Mouse (Mus musculus) heart, embryonic 14.5 days (tissue): ENCODE measurements around the gene Nup107. TPM values are rescaled to one million over a fixed set of nuclear protein-coding genes. Genes with fewer than 3 reads are reported as not detected.

Experiments
- ATAC-seq: fragments of 200-750 bp; cut with Nextera tagmentation; 2 replicates; pipeline ENCODE4 v1.8.0; 2017; ENCODE audit warnings: low read depth, moderate TSS enrichment; ENCODE audit not compliant: insufficient number of reproducible peaks, insufficient read depth, low FRiP score
- H3K27ac ChIP-seq, 2 experiments: fragments of 200-500 bp in 1 of 2; fragments of 300-500 bp in 1 of 2; sonication (generic) in 1 of 2; replicated peaks in 1 of 2; 2 replicates each; pipeline ENCODE4 v1.5.1; 2012 to 2014; ENCODE audit warnings: low read depth in 2 of 2, low read length in 2 of 2, control low read depth in 1 of 2, mild to moderate bottlenecking in 1 of 2, mixed read lengths in 1 of 2; ENCODE audit not compliant: control insufficient read depth in 1 of 2, insufficient read depth in 1 of 2
- H3K27me3 ChIP-seq: fragments of 300-500 bp; sonication (generic); 2 replicates; pipeline ENCODE4 v1.6.1; 2014; ENCODE audit warnings: mild to moderate bottlenecking, low read length, control low read depth; ENCODE audit not compliant: control insufficient read depth, insufficient read depth
- H3K36me3 ChIP-seq: fragments of 300-500 bp; sonication (generic); 2 replicates; pipeline ENCODE4 v1.6.1; 2014; ENCODE audit warnings: mild to moderate bottlenecking, control low read depth, low read length, mixed read lengths; ENCODE audit not compliant: control insufficient read depth, insufficient read depth
- H3K4me1 ChIP-seq, 2 experiments: fragments of 200-500 bp in 1 of 2; fragments of 300-500 bp in 1 of 2; sonication (generic) in 1 of 2; 2 replicates each; pipeline ENCODE4 v1.6.1; 2012 to 2014; ENCODE audit warnings: low read length in 2 of 2, control low read depth in 1 of 2, mixed read lengths in 1 of 2; ENCODE audit not compliant: control insufficient read depth in 2 of 2, insufficient read depth in 2 of 2
- H3K4me2 ChIP-seq: fragments of 300-500 bp; sonication (generic); 2 replicates; pipeline ENCODE4 v1.6.1; 2014; ENCODE audit warnings: mild to moderate bottlenecking, low read length
- H3K4me3 ChIP-seq, 2 experiments: fragments of 200-500 bp in 1 of 2; fragments of 300-500 bp in 1 of 2; sonication (generic) in 1 of 2; 2 replicates each; pipeline ENCODE4 v1.5.1; 2012 to 2014; ENCODE audit warnings: low read length in 2 of 2, mild to moderate bottlenecking in 2 of 2, control low read depth in 1 of 2, low read depth in 1 of 2, moderate library complexity in 1 of 2; ENCODE audit not compliant: control insufficient read depth in 1 of 2, insufficient read depth in 1 of 2
- H3K9ac ChIP-seq: fragments of 300-500 bp; sonication (generic); 2 replicates; pipeline ENCODE4 v1.6.1; 2014; ENCODE audit warnings: mild to moderate bottlenecking, low read length
- H3K9me3 ChIP-seq: fragments of 300-500 bp; sonication (generic); 2 replicates; pipeline ENCODE4 v1.6.1; 2016; ENCODE audit warnings: low read length, control low read depth; ENCODE audit not compliant: control insufficient read depth
- WGBS: fragments of 180-500 bp; shearing (Covaris S2); extraction: QIAGEN DNeasy Blood & Tissue Kit; methylation state at CpG from one replicate; pipeline ENCODE4 v1.1.7; 2014; 5-methylcytosine and 5-hydroxymethylcytosine counted together
- polyA plus RNA-seq: library from polyadenylated mRNA; unstranded; fragments of >200 nt; fragmentation: Nextera tagmentation; extraction: Ambion mirVana; gene quantifications from 2 replicates; pipeline ENCODE4 v1.2.1, GENCODE M21; 2014

Nup107 gene
- polyA plus RNA-seq, 1 experiment from 2014 or later, result 41.0 TPM

DNA sequence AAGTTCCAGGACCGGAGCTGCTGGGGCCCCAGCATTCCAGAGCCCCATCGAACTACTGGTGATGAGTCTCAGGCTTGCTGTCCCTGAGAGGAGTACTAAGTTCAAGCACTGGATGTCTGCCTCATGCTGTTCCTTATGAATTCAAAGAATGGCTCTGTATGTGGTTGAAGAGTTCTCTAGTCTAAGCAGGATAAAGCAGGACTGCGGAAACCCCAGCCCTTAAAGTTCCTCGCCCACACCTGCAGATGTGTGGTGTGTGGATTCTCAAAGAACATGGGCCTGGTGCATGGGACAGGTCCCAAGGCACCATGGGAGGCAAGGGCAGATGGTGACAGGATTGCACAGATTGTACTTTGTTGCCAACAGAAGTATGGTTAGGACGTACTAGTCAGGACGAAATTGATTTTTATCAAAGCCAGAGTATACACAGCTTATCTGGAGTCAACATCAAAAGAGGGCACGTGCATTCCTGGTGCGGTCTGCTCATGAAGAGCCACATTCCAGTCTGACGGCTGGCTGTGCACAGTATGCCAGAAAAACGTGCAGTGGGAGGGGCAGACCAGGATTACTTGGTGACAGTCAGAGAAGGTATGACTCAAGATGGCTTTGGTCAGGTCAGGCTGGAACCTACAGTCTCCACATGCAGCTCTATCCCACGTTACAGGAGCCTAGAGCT is 63.2 kb downstream of the Nup107 start:
- H3K4me3 ChIP-seq, result no peak overlapping the region

GRCm38 (mm10) chr10:117728574-117728973 is 63.9 kb downstream of the Nup107 start:
- no peak overlapping the region for H3K27ac ChIP-seq
- no peak overlapping the region for H3K4me3 ChIP-seq
- no peak overlapping the region for H3K9ac ChIP-seq
- peaks cover 0 to 2% of the 10 kb centered on the region in 2 experiments; a peak in 2 of 4 replicates for H3K4me1 ChIP-seq
- no peak overlapping the region for H3K4me2 ChIP-seq
- H3K36me3 ChIP-seq, result no peaks in the 10 kb centered on the region
- no peak for ATAC-seq
- 84% methylated on average over 5 of the region's 5 CpGs for WGBS
- H3K27me3 ChIP-seq, result no peaks in the 10 kb centered on the region
- H3K9me3 ChIP-seq, result no peaks in the 10 kb centered on the region

More for the DNA sequence above, 63.2 kb downstream of the Nup107 start:
- no peak overlapping the region for H3K27ac ChIP-seq
- no peaks in the 10 kb centered on the region for H3K36me3 ChIP-seq
- H3K4me1 ChIP-seq, result peaks cover 0 to 2% of the 10 kb centered on the region in 2 experiments; a peak in 2 of 4 replicates
- no peak overlapping the region for H3K4me2 ChIP-seq
- ATAC-seq, result no peak
- 54% methylated on average over 11 of the region's 11 CpGs for WGBS
- no peak overlapping the region for H3K9ac ChIP-seq
- H3K27me3 ChIP-seq, result no peaks in the 10 kb centered on the region
- no peaks in the 10 kb centered on the region for H3K9me3 ChIP-seq

- peaks cover 0 to 2% of the 10 kb centered on the region in 2 experiments; a peak in 1 of 4 replicates for H3K4me1 ChIP-seq
- H3K4me3 ChIP-seq, result no peak overlapping the region
- H3K4me2 ChIP-seq, result no peak overlapping the region
- H3K27me3 ChIP-seq, result no peaks in the 10 kb centered on the region
- H3K9me3 ChIP-seq, result no peaks in the 10 kb centered on the region
- H3K27ac ChIP-seq, result no peak overlapping the region
- 69% methylated on average over 9 of the region's 9 CpGs for WGBS
- no peak for ATAC-seq
- no peak overlapping the region for H3K9ac ChIP-seq
- H3K36me3 ChIP-seq, result no peaks in the 10 kb centered on the region
These were observed 64.9 kb downstream of the Nup107 start for GRCm38 (mm10) chr10:117727518-117728110.

DNA sequence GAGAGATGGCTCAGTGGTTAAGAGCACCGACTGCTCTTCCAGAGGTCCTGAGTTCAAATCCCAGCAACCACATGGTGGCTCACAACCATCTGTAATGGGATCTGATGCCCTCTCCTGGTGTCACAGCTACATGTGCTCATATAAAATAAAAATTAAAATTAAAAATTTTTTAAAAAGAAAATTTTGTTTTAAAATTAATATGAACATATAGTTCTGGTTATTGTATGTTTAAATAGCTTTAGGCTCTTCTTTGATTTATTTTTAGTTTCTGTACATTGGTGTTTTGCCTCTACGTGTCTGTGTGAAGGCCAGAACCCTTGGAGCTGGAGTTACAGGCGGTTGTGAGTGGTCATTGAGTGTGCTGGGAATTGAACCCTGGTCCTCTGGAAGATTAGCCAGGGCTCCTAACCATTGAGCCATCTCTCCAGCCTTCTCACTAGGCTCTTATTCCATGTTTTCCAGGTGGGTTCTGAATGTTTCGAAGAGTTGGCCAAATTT is 65.6 kb downstream of the Nup107 start:
- WGBS, result 98% methylated on average over 4 of the region's 4 CpGs
- Histone ChIP-seq H3K36me3 (no peaks in the 10 kb centered on the region), H3K4me1 (peaks cover 0 to 2% of the 10 kb centered on the region in 2 experiments; a peak in 1 of 4 replicates)

DNA sequence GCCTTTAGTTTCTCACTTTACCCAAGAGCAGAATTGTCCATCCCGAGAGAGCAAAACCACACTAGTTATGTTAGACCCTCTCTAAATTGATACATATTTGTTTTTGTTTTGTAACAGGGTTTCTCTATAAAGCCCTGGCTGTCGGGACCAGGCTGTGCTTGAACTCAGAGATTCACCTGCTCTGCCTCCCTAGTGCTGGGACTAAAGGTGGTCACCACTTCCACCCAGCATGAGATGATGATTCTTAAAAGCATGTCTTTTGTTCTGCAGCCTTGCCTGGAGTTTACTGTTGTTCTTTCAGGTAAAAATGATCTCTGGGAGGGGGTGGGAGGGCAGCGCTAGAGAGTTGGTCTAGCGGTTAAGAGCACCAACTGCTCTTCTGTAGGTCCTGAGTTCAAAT is 66.2 kb downstream of the Nup107 start:
- H3K4me2 ChIP-seq, result no peak overlapping the region
- H3K27me3 ChIP-seq, result no peaks in the 10 kb centered on the region
- H3K4me3 ChIP-seq, result no peak overlapping the region
- H3K27ac ChIP-seq, result no peak overlapping the region
- no peaks in the 10 kb centered on the region for H3K36me3 ChIP-seq
- WGBS, result 92% methylated on average over 4 of the region's 4 CpGs
- ATAC-seq, result no peak
- H3K9me3 ChIP-seq, result no peaks in the 10 kb centered on the region
- H3K9ac ChIP-seq, result no peak overlapping the region
- H3K4me1 ChIP-seq, result peaks cover 0 to under 1% of the 10 kb centered on the region in 2 experiments; a peak in 1 of 4 replicates

More for the DNA sequence above, 65.6 kb downstream of the Nup107 start:
- no peak for ATAC-seq
- Histone ChIP-seq H3K9me3 (no peaks in the 10 kb centered on the region), H3K4me3 (no peak overlapping the region), H3K27ac (no peak overlapping the region), H3K27me3 (no peaks in the 10 kb centered on the region), H3K4me2 (no peak overlapping the region), H3K9ac (no peak overlapping the region)

- WGBS, result 72% methylated on average over 7 of the region's 7 CpGs
These were observed 66.8 kb downstream of the Nup107 start for GRCm38 (mm10) chr10:117725671-117726070.

DNA sequence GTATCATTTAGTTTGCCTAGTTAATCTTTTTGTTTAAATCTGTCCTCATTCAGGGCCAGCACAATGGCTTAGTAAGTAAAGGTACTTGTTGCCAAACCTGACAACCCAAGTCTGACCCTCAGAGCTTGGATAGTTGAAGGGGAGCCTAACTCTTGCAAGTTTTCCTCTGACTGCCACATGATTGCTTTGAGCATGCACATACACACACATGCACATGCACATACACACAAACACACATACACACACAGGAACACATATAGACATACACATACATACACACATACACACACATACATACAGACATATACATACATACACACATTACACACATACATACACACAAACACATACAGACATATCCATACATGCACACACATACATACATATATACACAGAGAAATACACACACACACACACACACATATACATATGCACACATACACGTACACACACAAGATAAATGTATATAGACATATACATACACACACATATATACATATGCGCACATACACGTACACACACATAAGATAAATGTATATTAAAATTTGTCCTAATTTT is 67.6 kb downstream of the Nup107 start:
- no peaks in the 10 kb centered on the region for H3K36me3 ChIP-seq
- no peaks in the 10 kb centered on the region for H3K27me3 ChIP-seq
- 81% methylated on average over 3 of the region's 3 CpGs for WGBS
- no peak overlapping the region for H3K9ac ChIP-seq
- no peak overlapping the region for H3K4me3 ChIP-seq
- H3K9me3 ChIP-seq, result no peaks in the 10 kb centered on the region
- H3K27ac ChIP-seq, result no peak overlapping the region
- no peak overlapping the region for H3K4me2 ChIP-seq
- no peaks in the 10 kb centered on the region for H3K4me1 ChIP-seq
- ATAC-seq, result no peak

More at GRCm38 (mm10) chr10:117725671-117726070, 66.8 kb downstream of the Nup107 start:
- no peak overlapping the region for H3K9ac ChIP-seq
- no peaks in the 10 kb centered on the region for H3K36me3 ChIP-seq
- no peak for ATAC-seq
- no peak overlapping the region for H3K27ac ChIP-seq
- no peaks in the 10 kb centered on the region for H3K9me3 ChIP-seq
- no peak overlapping the region for H3K4me2 ChIP-seq
- no peak overlapping the region for H3K4me3 ChIP-seq
- H3K27me3 ChIP-seq, result no peaks in the 10 kb centered on the region
- H3K4me1 ChIP-seq, result no peaks in the 10 kb centered on the region
